Mouse (Mus musculus) layer of hippocampus, adult 9-11 months (tissue): Measurements from ENCODE around the gene Cd151.
A peak's percentile ranks its signal among the peaks of the same experiment; 100 is the strongest.
"Not testable (repeated sequence)": the region's sequence is repeated elsewhere in the genome, so short reads cannot be mapped to it uniquely, and the experiment has no call there.

ENCODE experiments used
- DNase-seq: peaks from one replicate; pipeline ENCODE4 v3.0.0; 2022

The Cd151 gene

GRCm38 (mm10) chr7:141436523-141436892 is 30.7 kb upstream of the Cd151 start:
- DNase-seq = no peak

- DNase-seq = peak; percentile 82
Observed at GRCm38 (mm10) chr7:141437178-141438120, 29.7 kb upstream of the Cd151 start, which contains the start of gene Slc25a22. TSS of gene Slc25a22 (minus strand) at chr7:141437892.

DNA sequence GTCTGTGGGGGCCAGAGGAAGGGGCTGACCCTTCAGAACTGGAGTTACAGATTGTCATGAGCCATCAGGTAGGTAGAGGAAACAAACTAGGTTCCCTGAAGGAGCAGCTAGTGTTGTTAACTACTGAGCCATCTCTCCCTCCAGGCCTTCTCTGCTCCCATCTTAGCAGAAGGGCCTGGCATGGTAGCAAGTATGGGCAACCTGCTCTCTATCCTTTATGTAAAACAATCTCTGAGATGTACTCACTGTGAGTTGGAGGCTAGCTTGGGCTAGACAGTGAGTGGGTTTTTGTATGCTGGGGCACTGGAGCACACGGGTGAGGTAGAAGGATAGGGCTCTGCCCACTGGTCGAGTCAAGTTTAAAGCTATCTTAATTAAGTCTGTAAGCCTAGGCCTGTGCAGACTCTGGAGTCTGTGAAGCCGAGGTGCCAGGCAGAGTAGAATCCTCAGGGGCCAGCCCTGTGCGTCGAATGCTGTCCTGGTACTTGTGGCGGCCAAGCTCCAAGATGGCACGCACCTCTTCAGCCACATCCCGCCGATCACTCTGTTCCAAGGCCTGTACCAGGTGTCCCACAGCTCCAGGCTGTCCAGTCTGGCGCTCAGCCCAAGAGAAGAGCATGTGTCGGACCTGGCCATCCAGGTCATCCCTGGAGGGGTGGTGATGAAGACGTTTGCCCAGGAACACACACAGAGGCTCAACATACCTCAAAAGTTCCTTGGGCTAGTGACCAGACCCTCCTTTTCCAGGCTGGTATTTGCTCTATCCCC is 28.8 kb upstream of the Cd151 start:
- DNase-seq = no peak

DNA sequence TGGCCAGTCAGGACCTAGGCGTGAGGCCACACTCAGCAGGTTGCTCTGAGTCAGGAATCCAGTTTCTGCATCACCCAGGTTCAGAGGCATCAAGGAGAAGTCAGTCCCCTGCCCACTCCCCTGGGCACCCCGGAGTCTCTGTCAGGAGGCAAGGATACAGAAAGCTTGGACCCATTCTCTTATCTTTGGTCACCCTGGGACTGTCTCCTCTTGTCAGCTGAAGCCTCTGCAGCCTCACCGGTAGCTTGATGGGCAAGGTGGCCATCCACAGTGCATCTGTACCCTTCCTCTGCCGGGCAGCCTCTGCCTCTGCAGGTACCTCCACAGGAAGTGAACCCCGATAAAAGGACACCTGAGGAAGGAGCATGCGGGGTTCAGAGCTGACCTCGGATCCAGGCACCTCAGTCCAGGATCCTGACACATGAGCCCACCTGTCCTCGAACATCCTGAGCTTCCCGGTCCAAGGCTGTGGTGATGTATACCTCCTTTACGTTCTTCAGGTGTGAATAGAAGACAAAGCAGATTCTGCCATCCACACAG is 28.0 kb upstream of the Cd151 start:
- DNase-seq = no peak

- DNase-seq = no peak
Observed at GRCm38 (mm10) chr7:141439811-141440210, 27.4 kb upstream of the Cd151 start.

- no peak for DNase-seq
Observed at GRCm38 (mm10) chr7:141440613-141441012, 26.6 kb upstream of the Cd151 start.

DNA sequence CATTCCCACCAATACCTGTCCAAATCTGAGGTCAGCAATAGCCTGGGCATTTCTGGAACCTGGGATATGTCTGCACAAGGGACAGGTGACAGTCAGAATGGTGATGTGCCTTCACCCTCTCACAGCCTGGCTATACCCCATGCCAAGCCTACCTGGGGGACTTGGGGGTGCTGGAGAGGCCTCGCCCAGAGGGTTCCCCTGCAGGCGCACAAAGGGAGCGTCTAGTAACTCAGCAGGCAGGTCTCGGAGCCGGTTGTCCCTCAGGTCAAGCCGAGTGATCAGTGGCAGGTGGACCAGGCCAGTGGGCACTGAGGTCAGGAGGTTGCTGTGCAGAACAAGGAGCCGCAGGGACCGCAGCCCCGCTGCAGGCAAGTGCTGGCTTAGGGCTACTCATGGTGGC is 25.7 kb upstream of the Cd151 start:
- DNase-seq = no peak

DNA sequence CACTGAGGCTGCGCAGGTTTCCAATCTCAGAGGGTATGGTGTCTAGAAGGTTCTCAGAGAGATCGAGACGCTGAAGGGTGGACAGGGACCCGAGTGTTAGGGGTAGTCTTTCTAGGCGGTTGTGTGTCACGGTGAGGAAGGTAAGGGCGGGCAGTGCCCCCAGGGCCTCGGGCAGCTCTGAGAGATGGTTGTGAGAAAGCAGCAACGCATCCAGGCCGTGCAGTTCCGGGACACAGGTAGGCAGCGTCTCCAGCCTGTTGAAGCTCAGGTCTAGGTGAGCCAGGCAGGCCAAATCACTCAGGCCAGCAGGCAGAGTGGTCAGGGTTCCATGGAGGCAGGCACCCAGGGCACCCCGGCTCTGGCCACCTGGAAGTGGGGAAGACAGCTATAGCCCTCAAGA is 25.0 kb upstream of the Cd151 start:
- no peak for DNase-seq

DNA sequence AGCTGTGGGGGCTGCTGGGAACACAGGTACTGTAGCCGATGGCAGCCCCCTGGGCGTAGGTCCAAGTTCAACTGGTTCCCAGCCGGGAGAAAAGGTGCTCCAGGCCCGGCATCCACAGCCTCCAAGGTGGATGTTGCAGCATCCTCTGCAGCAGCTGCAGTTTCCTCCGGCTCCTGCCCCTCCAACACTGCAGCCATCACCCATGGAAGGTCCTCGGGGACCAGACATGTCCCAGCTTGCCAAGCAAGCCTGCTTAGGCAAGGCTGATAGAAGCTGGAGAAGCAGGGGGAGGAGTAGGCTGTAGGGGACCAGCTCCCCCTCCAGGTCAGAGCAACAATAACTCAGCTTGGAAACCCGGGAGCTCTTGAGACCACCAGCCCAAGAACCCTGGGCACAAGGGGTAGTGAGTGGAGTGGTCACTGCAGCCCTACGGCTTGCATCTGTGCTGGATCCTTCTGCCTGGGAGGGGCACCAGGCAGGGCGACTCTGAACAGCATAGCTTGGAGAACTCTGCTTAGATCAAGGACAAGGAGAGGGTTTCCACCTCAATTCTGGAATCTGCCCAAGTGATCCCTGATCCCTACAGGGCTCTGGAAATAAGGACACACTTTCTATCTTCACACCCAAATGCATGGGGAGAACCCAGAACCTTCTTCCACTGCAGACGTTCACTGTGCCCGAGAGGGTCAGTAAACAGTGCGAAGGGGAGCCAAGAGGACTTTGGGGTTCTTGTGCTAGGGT is 23.9 kb upstream of the Cd151 start:
- no peak for DNase-seq

- no peak for DNase-seq
Observed at GRCm38 (mm10) chr7:141443828-141444237, 23.4 kb upstream of the Cd151 start, which contains the start of gene Pidd1. TSS of gene Pidd1 (minus strand) at chr7:141444025.

- DNase-seq = not testable (repeated sequence)
Observed at GRCm38 (mm10) chr7:141446374-141446773, 20.8 kb upstream of the Cd151 start.

DNA sequence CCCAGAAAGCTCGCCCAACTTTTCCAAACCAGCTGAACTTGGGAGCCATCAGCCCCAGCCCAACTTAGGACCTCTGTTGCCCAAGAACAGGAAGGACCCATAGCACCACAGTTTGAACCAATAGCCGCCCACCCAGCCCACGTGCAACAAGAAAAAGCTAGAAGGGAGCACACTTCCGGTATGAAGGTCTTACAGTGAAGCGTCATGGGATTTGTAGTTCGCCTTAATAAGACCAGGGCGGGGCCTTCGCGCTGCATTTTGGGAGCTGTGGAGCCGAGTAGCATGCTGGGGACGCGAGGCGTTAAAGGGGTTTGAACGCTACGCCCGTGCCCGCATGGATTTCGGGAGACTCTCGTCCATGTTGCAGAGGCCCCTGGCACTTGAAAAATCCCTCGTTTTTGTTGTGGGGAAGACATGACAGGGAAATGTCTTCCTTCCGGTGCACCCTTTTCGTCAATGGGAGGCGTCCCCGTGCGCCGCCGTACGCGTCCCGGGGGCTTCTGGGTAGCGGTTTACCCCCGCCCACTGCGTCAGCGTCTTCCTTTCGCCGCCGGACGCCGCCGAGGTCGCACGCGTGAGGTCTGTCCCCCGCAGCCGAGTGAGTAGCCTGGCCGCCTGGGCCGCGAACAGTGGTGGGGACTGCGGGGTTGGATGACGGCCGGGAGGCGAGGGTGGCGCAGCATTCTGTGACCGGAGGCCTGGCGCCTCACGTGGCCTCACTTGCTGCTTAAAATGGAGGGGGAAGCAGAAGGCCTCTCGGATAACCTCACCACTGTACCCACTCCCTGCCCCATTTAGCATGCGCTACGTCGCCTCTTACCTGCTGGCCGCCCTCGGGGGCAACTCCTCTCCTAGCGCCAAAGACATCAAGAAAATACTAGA is 19.8 kb upstream of the Cd151 start, which contains the start of gene Rplp2:
Gene Rplp2, plus strand, starts transcription at position 261 of the 882 bp plus-strand sequence.
- peak; percentile 96 for DNase-seq

DNA sequence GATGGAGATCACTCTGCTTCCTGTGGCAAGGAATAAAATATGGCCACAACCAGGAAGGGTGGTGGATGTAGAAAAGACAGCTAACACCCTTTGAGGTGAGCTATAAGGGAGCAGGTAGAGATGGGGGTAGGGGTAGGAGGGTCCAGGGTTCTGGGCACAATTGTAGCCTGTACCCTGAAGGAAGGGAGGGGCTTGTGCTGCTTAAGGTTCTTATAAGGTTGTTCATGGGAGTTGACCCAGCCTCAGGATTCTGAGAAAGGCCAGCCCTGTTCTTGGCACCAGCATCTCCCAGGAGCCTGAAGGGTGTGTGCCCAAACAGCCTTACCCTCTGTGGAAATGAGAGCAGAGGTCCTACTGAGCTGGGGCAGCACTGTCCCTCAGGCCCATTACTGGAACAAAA is 15.3 kb upstream of the Cd151 start:
- no peak for DNase-seq

- no peak for DNase-seq
Observed at GRCm38 (mm10) chr7:141453636-141454035, 13.6 kb upstream of the Cd151 start.

- DNase-seq = peak; percentile 92
Observed at GRCm38 (mm10) chr7:141454967-141455551, 12.1 kb upstream of the Cd151 start, which contains the start of gene Pnpla2. TSS of gene Pnpla2 (plus strand) at chr7:141455198.

DNA sequence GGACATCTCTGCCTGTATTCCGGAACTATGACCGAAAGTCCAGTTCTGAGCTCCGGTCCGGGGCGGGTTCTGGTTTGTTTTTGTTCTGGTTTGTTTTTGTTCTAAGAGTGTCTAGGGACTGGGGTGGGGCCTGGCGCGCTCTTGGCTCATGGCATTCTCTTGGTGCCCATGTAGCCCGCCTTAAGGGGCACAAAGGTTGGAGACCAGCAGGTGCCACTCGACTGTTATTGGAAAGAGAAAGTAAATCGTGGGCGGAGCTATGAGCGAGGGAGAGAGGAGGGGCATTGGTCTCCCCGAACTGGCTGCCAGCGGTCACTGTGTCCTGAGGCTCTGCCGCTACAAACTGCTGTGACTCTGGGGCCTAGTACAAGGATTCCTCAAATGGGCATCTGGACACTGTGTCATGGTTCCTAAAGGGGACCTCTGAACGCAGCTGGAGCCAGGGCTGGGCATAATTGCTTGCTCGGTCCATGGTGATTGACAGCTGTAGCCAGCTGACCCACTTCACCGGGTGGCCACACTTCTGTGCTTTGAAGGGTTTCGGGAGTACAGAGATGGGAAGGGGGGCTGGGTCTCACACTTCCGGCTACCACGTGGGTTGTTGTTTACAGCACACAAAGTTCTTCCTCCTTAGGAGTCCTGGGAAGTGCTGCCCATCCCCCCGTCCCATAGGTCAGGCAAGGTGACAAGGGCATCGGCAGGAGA is 11.4 kb upstream of the Cd151 start:
- DNase-seq = peak; percentile 66

- no peak for DNase-seq
Observed at GRCm38 (mm10) chr7:141456739-141457138, 10.5 kb upstream of the Cd151 start.

- no peak for DNase-seq
Observed at GRCm38 (mm10) chr7:141457236-141457635, 10.0 kb upstream of the Cd151 start.

- no peak for DNase-seq
Observed at GRCm38 (mm10) chr7:141457986-141458660, 9.1 kb upstream of the Cd151 start.

DNA sequence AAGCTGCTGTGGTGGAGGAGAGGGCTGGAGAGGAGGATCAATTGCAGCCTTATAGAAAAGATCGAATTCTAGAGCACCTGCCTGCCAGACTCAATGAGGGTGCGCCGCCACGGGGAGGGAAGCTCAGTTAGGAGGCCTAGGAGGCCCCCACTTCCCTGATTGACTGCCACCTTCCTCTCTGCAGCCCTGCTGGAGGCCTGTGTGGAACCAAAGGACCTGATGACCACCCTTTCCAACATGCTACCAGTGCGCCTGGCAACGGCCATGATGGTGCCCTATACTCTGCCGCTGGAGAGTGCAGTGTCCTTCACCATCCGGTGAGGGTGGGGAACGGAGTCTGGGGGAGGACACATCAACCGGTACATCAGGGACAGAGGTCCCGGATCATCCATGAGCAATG is 8.5 kb upstream of the Cd151 start:
- DNase-seq = no peak
